Mouse (Mus musculus) brown adipose tissue, adult 24 weeks (tissue): ENCODE data around the gene Pam. TPM values are rescaled to one million over a fixed set of nuclear protein-coding genes. Genes with fewer than 3 reads are reported as not detected.

ENCODE experiments used
- H3K27ac ChIP-seq: fragments of 200-500 bp; replicated peaks from 2 replicates; pipeline ENCODE4 v1.5.1; 2012; ENCODE audit warnings: low read depth, mild to moderate bottlenecking, low read length
- H3K4me1 ChIP-seq: fragments of 200-500 bp; 2 replicates; pipeline ENCODE4 v1.6.1; 2012; ENCODE audit warnings: low read length, mixed read lengths; ENCODE audit not compliant: control insufficient read depth, insufficient read depth, insufficient read length
- H3K4me3 ChIP-seq: fragments of 200-500 bp; 2 replicates; pipeline ENCODE4 v1.5.1; 2012; ENCODE audit warnings: low read depth, mild to moderate bottlenecking, low read length, moderate library complexity; ENCODE audit not compliant: insufficient read depth
- polyA plus RNA-seq: library from polyadenylated mRNA; stranded (reverse); fragments of >200 nt; gene quantifications from 2 replicates; pipeline ENCODE4 v1.2.4, GENCODE M21; 2012; ENCODE audit not compliant: missing spikeins, insufficient read depth, insufficient read length

The Pam gene
- 14.5 and 18.2 TPM in 2 replicates for polyA plus RNA-seq

DNA sequence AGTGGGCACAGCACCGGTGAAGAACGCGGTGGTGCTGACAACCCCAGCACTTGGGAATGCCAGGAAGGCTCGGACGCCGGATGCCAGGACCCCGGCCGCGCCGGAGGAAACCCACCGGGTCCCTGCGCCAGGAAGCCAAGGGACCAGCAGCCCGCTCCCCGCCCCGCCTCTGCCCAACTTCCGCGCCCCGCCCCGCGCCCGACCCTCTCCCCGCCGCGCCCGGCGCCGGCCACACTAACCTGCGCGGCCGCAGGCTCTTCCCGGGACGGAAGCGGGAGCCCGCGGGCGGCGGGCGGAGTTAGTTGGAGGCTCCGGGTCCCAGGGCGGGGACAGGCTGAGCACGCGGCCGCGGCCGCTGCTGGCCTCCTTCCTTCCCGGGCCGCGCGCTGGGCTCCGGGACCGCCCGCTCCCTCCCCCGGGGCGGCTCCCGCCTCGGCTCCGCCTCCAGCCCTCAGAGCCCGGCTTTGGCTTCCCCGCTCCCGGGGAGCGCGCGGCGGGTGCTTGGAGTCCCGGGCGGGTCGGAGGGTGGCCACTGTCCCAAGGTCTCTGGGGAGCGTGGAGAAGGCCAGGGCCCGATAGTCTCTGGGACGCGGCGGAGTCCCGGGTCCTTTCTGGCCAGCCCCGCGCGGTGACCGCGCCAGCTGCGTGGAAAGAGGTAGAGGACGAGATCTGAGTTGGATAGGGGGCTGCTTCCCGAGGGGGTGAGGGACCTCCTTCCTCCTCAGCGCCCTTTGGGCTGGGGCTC lies at the start of gene Pam:
Pam (minus strand) TSS at position 401 of the 745 bp plus-strand sequence.
- Histone ChIP-seq H3K4me1 (no peaks in the 10 kb centered on the region), H3K27ac (peak within 1 kb of the TSS; percentile 75)

DNA sequence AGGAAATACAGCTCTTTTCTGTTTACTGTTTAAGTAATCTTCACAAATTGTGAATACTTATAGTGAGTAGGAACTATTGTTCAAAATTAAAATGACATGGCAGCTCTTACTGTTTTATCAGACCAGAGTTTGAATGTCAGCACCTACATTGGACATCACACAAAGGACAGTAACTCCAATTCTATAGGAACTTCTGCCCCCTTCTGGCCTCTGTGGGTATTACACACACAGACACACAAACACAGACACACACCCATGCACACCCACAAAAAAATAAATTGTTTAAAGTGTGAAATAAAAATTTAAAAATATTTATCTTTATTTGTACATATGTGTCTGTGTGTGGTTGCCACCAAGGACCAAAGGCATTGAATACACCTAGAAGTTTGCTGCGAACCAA lies 49.4 kb upstream of the Pam start:
- H3K4me1 ChIP-seq: no peaks in the 10 kb centered on the region
- H3K4me3 ChIP-seq: no peak overlapping the region
- no peak overlapping the region for H3K27ac ChIP-seq

More for the DNA sequence above, at the start of gene Pam:
- peak within 1 kb of the TSS; percentile 91 for H3K4me3 ChIP-seq

DNA sequence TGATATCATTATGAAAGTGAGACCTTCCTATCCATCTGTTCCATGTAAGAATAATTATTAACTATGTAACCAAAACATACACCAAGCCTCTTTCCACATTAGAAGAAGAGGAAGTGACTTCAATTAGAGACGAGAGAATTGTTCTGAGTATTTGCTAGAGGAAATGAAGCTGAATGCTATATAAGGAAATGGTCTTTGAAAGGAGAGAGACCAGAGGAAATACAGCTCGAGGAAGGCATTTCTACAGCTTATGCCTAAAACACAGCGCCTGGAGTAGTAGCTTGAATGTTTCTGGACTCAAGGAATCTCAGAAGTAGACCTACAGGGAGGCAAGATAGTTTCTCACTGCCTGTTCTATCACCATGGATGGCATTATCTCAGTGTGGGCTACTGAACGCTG lies 35.8 kb upstream of the Pam start:
- no peaks in the 10 kb centered on the region; the same call in 1 of the 2 replicates for H3K4me1 ChIP-seq
- H3K4me3 ChIP-seq: no peak overlapping the region
- H3K27ac ChIP-seq: peak overlapping the region; percentile 88

DNA sequence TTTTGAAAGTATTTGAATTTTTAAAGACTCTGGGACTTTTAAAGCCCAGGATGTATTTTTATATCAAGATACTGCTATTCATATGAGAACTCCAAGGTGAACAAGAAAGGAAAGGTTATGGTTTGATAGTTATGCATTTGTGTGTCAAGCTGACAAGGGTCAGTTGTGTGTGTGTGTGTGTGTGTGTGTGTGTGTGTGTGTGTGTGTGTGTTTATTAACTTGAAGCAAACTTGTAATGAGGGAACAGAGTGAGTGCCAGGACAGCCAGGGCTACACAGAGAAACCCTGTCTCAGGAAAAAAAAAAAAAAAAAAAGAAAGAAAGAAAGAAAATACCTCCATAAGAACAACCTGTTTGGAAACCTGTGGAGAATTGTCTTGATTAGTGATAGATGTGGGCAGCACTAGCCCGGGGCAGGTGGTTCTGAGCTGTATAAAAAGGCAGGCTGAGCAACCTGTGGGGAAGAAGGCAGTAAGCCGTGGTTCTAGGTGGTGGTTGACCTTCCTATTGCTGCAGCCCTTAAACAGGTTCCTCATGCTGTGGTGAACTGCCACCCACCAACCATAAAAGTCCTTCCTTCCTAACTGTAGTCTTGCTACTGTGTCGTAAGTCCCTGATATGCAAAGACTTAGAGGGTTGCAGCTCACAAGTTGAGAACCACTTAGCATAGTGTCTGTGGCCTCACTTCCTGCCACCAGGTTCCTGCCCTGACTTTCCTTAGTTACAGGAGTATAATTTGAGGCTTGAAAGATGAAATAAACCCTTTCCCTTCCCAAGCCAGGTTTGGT lies 34.3 kb upstream of the Pam start:
- H3K4me1 ChIP-seq: no peaks in the 10 kb centered on the region; the same call in 1 of the 2 replicates
- no peak overlapping the region for H3K27ac ChIP-seq
- H3K4me3 ChIP-seq: no peak overlapping the region

DNA sequence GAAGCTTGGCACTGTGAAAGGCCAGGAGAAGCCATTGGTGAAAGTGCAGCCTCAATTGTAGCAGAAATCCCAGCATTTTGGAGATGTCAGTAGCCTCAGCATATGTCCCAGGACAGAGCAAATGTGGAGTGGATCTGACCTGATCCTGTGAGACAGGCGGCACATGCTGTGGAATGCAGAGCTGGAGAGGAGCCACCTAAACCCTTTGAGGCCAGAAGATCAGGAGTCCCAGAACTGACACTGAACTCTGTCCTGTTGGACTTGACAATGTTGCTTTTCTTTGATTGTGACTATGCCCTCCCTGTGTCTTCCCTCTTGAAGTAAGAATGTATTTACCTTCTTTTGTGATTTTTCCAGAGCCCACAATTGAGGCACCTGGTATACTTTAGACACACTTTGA lies 33.7 kb upstream of the Pam start:
- Histone ChIP-seq H3K4me1 (no peaks in the 10 kb centered on the region; the same call in 1 of the 2 replicates), H3K4me3 (no peak overlapping the region), H3K27ac (no peak overlapping the region)

DNA sequence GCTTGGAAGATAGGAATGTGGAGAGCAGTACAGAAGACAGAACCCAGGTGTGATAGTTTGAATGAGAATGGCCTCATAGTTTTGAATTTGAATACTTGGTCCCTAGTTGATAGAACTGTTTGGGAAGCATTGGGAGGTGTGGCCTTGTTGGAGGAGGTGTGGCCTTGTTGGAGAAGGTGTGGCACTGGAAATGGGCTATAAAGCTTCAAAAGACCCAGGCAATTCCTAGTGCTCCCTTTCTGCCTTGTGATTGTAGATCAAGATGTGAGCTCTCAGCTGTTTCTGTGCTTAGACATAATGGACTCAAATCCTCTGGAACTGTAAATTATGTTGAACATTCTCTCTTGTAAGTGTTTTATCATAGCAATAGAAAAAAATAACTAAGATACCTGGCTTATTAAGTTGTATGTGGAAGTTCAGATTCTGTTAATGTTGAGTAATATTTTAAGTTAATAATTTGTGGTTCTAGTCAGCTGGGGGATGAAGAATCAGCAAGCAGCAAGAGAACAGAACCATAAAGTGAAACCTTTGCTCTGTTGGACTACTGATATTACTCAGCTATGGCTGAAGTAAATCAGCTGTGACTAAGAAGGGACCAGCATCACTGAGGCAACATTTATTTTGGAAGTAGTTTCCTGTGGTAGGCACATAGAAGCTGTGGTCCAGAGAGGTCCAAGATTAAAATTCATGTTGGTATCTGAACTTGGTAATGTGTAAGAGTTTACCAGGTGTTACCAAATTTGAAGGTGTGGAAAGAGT lies 33.1 kb upstream of the Pam start:
- Histone ChIP-seq H3K4me3 (no peak overlapping the region), H3K27ac (no peak overlapping the region), H3K4me1 (no peaks in the 10 kb centered on the region; the same call in 1 of the 2 replicates)

DNA sequence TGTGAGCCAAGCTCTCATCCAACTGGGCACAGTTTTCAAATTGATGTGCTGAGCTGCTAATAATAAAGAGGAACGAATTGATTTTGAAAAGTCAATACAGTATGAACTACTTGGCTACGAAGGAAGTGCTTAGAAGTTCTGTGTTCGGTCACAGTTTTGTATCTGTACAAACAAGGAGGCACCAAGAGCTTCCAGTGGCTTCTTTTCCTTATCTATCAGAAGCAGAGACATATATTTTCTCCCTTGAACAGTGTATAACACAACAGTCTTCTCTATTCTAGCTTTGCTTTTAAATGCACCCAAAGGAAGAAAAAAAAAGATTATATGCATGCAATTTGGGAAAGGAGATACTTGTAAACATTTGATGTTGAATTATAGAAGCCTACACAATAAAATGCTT lies 30.8 kb upstream of the Pam start:
- no peak overlapping the region for H3K4me3 ChIP-seq
- H3K4me1 ChIP-seq: no peaks in the 10 kb centered on the region
- no peak overlapping the region for H3K27ac ChIP-seq

DNA sequence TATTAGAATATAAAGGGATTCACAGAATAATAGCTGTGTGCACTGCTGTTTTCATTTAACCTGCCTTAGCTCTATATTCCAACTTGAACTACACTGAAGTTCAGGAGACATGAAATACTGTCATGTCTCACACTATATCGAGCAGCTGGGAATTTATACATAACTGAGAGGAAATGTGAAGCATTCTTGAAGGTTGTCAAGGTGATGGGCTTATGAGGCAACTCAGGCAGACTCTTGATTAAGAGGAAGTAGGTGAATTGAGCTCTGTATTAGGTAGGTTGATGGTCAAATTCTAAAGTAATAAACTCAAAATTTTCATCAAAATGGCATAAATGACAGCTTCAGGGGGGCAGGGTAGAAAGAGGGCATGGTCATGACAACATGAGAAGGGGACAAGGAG lies 29.3 kb upstream of the Pam start:
- no peak overlapping the region for H3K27ac ChIP-seq
- H3K4me1 ChIP-seq: no peaks in the 10 kb centered on the region
- no peak overlapping the region for H3K4me3 ChIP-seq

DNA sequence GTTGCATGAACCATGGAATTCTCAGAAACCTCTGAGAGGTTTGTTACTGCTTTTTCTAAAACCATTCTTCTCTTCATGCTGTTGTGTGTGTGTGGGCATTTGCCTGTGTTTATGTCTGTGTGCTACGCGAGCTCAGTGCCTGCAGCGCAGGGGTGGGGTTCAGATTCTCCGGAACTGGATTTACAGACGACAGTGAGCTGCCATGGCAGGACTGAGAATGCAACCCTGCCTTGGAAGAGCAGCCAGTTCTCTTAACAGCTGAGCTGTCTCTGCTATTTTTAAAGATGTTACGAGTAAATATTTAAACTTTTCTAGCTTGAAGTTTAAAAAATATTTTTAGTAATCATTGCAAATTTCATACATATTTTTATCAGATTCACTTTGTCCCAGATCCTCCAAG lies 24.1 kb upstream of the Pam start:
- Histone ChIP-seq H3K4me3 (no peak overlapping the region), H3K4me1 (no peaks in the 10 kb centered on the region), H3K27ac (no peak overlapping the region)

DNA sequence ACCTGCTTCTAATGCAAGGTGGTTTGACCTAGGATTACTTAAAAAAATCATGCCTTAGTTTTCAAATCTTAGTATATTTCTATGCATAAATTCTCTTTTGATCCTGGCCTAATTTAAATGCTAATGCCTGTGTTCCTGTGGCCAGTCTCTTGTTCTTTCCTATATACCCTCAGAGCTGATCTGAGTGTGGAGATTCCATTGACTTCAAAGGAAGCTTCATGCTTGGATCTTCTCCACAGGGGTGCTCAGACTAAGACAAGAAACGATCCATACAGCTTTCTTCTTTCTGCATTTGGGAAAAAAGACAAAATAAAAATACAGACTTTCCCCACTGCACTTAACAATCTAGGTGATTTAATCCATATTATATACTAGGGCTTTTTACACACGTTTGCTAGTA lies 12.2 kb upstream of the Pam start:
- Histone ChIP-seq H3K27ac (no peak overlapping the region), H3K4me1 (no peaks in the 10 kb centered on the region), H3K4me3 (no peak overlapping the region)

DNA sequence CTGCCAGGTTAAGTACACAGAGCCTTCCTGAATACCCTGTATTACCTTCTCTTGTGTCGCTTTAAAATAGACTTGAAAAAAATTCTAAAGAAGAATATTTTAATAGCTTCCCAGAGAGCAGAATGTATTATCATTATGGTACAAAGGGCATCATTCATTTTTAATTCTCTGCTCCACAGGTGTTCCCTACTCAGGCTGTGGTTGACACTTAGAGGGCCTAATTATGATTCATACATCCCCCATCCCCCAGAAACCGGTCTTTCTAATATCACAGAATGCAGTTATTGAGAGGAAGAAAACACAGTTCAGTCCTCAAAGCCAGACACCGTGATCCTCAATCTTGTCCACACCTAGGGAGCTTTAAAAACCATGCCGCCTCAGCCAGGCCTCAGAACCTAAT lies 4.0 kb upstream of the Pam start:
- H3K4me3 ChIP-seq: no peak overlapping the region
- H3K27ac ChIP-seq: no peak overlapping the region
- H3K4me1 ChIP-seq: no peaks in the 10 kb centered on the region

DNA sequence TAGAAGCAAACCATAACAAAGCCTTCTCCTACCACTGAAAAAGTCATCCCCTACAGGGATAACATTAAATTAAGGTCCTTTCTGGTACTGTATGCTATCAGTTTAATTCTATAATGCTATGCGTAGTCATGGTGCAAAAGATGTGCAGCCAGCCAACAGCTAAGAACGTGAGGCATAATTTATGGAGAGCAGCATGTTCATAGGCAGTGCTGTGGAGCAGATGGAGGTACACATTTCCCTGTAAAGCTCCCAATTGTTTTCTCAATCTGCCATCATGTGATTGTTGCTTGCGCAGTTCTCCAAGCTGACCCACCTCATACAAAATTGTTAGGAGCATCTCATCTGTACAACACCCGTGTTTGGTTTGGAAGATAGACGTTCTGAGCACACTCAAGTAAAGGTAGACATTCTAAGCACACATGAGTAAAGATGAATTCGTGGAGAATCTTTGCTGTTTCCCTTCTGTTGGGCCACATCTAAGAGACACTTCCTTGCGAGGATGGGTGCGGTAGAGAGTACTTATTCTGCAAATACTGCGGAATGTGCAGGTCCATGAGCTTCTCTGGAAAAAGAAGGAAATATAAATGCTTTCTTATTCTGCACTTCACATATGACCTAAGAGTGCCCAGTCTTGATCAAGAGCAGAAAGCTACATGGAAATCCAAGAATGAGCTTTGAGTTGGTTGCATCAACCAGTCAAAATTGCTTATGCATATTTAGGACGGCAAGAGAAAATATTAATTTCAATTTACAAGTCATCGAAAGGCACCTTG lies 2.7 kb upstream of the Pam start:
- Histone ChIP-seq H3K4me3 (no peak overlapping the region), H3K27ac (no peak overlapping the region), H3K4me1 (no peaks in the 10 kb centered on the region)

DNA sequence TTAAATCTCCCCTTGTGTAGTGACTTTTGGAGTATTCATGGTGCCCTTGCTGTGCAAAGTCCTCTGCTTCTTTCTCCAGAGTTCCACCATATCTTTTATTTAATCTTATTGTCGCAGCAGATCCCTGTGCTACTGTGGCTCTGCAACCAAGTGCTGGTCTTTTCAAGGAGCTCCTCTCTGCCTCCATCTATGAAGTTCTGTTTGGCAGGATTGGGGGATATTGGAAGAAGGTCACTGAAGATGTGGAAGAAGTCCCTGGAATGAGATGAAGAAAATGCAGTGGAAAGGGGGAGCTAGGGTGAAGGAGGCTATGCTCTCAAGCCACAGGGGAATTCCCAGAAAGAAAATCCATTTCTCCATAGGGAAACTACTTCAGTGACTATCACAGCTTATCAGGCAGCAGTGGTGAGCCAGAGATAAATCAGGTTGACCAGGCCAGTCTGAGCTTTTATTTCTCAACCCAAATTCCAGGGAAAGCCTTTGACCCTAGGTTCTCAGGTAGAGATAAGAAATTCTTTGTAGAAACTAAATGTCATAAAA lies 1.0 kb upstream of the Pam start:
- Histone ChIP-seq H3K27ac (no peak overlapping the region), H3K4me3 (no peak overlapping the region), H3K4me1 (no peaks in the 10 kb centered on the region)

DNA sequence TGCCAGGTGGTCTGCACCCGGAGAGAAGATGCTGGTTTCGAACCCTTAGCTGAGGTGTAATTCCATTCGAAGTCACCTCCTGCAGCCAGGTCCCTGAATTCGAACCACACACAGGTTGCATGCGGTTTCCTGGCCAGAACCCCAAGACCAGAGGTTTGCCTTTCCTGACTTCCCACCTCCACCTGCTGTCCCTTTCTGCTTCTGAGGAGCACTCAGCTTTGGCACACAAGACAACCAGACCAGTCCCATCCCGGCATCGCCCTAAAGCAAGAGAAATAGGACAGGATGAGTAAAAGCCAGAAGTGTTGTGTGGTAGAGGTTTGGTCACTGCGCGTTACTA lies 515 bp upstream of the Pam start:
- peak overlapping the region; percentile 91 for H3K4me3 ChIP-seq
- H3K4me1 ChIP-seq: no peaks in the 10 kb centered on the region
- no peak overlapping the region; the same call in 1 of the 2 replicates for H3K27ac ChIP-seq
